Mouse (Mus musculus) A20 (cell line): ENCODE data around the gene Inpp4b.
"Not testable (repeated sequence)": the region's sequence is repeated elsewhere in the genome, so short reads cannot be mapped to it uniquely, and the experiment has no call there.

ENCODE experiments used
- DNase-seq: peaks from one replicate; pipeline ENCODE4 v3.0.0-alpha.2; 2011; ENCODE audit warnings: low read depth, low spot score

The Inpp4b gene

DNA sequence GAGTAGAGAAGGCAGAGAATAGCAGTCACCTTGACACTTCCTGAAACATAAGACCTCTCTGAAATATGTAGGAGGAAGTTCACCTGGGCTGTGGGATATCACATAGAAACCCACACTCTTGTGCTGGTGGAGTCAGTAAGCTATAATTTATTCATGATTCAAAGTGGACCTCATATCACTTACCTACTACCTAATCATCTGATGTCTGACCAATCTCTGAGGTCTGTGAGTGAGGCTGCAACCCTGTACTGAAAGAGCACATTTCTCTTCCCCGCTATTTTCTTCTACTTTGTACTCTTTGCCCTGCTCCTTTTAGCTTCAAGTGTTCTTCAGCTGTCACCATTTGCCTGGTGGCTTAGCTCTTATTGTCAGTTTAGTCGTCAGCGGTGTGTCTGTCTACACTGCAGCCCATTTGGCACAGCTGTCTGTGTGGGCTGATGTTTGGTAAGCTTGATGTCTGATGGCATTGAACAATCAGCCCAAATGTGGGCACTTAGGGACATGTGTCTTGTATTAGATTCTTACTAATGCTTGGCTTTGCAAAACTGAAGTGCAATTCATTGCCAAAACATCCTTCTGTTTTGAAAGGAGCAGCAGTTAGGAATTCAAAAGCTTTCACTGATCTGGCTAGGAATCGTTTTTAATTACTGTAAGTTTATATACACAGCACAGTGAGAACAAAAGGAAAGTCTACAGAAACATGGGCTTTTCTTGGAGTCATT lies 434.3 kb downstream of the Inpp4b start:
- no peak for DNase-seq

GRCm38 (mm10) chr8:81777704-81778103 lies 435.3 kb downstream of the Inpp4b start:
- no peak for DNase-seq

DNA sequence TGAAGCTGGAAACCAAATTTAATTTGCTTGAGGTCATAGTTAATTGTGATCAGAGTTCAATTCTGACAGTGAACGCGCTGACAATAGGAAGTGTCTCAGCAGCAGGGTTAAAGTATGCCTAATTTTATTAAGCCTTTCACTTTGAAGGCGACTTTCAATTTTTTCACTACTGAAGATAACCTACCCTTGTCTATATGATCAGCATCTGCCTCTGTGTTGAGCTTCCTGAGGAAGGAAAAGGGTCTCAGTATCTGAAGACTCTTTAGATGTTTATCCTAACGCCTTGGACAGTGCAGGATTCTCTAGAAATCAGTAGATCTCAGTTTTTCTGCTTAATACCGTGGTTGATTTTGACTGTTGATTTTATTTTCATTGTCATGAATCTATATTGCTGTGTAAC lies 437.1 kb downstream of the Inpp4b start:
- DNase-seq, result no peak

DNA sequence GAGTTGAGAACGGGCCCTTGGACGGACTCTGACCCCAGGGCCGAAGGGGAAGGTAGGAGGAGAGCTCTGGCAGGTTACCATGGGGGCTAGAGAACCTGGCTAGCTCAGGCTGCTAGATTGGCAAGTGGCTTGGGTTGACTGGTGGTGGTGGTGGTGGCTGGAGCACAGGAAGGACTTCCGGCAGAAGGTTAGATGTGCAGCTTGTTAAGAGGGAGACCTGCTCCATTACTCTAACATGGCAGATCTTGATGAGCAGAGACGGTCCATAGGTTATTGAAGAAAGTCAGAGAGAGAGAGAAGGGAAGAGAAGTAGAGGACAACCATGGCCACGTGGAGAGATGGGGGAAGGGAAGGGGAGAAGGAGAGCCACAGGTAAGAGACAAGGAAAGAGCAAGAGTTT lies 437.8 kb downstream of the Inpp4b start:
- DNase-seq, result no peak

DNA sequence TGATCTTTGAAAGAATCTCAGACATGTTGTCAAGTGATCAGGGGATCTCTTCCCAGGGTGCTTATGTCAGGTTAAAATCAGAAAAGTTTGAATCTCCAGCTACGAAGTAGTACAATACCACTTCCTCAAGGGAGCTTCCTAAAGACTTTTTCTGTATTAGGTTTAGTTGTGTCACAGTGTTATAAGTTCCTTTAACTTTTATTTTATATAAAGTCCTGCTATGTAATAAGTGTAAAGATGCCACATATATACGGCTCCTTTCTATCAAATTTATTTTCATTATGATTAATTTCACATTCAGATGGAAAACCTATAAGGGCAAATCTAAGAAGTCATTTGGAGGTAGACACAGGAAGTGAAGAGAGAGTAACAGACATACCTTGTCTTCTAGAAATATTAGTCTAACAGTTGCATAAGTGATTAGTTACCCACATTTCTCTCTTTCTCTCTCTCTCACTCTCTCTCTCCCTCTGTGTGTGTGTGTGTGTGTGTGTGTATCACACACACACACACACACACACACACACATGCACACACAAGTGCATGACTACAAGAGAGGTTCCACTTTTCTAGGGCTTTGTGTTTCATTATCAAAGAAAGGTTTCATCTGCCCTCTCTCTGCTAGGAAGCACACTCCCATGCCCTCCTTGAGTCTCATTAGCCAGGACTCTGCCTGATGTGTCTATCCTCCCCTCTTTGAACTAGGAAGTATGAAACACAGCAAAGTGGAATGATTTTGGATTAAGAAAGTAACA lies 438.7 kb downstream of the Inpp4b start:
- no peak for DNase-seq

GRCm38 (mm10) chr8:81782781-81783180 lies 440.4 kb downstream of the Inpp4b start:
- DNase-seq, result no peak

DNA sequence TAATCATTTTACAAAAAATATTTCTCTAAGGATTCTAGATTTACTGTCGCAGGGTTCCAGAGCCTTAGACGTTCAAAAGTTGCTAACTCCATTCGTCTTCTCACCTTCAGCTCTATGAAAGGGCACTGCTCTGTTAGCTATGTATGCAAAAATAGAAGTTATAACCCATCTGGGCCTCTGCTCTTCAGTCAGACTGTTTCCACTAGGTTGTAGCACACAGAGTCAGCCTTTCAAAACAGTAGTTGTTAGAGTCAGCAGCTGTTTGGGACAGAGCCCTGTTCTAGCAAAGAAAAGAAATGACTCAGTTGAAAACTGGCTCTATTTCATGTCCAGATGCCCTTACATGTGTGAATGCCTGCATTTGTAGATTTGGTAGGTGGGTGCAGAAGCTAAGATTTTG lies 442.4 kb downstream of the Inpp4b start:
- no peak for DNase-seq

GRCm38 (mm10) chr8:81788498-81788897 lies 446.1 kb downstream of the Inpp4b start:
- no peak for DNase-seq

DNA sequence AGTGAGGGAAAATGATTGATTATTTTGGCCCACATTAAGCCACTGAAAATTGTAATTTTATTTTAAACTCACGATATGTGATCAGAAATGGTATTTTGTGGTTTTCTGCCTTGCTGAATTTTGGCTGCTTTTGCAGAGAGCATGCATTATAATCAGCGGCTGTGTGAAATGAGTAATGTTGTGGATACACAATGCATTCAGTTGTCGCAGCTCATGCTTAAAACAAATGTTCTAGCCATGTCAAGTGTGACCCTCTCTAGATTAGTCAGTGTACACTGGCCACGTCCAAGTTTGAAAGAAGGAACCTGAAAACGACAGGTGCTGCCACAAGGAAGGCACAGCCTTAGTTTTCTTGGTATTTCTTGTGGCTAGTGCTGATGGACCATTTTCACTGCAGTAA lies 450.3 kb downstream of the Inpp4b start:
- peak; percentile 20 for DNase-seq

DNA sequence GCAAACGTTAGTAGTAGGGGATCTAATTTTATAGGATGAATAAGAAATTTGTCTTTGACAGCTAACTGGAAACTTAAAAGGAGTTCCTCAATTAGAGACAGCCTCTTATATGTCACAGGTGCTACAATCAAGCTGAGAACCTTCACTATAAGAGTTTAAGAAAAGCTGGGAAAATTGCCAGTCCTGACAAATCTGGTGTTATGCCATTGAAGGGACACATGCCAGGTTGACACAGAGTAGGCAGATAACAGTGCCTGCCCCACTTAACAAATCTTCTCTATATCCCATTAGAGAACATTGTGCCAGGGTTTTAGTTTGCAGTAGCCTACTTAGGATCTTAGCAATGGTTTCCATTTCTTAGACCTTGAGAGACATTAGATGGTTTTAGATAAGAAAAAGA lies 456.1 kb downstream of the Inpp4b start:
- no peak for DNase-seq

- DNase-seq, result no peak
Observed at GRCm38 (mm10) chr8:81800792-81801191, 458.4 kb downstream of the Inpp4b start.

DNA sequence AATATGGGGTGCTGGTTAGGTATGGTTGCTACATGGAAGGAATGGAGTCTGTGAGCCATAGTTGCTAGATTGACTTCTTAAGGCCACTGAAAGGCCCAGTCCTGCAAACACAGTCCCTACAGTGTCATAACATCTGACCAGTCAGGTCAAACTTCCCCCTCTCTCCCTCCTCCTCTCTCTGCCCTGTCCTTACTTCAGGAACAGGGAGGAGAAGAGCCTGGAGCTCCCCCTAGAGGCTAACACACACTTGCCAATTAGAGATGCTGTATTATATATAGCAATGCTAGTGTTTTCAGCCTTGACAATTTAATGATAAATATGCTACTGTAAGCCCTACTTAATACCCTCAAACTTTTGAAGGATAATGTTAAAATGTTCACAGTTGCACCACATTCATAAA lies 464.4 kb downstream of the Inpp4b start:
- peak; percentile 72 for DNase-seq

GRCm38 (mm10) chr8:81807578-81807977 lies 465.2 kb downstream of the Inpp4b start:
- no peak for DNase-seq

DNA sequence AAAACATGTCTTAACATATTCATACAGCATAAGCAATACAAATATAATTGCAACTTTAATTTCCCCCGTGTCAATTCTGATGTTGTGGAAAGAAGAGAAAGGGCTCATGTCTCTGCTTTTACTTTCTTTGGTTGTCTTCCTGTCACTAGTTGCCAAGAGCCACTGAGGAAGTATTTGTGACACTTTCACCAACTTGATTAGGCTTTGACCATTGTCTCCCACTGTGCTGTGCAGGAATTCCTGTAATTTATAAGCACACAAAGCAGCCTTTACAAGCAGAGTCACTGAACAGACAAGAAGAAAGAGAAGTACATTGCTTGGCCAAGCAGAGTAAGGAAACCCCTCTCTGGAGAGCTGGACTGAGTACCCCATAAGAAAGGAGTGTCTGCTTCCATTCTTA lies 466.1 kb downstream of the Inpp4b start:
- no peak for DNase-seq

- not testable (repeated sequence) for DNase-seq
Observed at GRCm38 (mm10) chr8:81809414-81809813, 467.1 kb downstream of the Inpp4b start.

- DNase-seq, result no peak
Observed at GRCm38 (mm10) chr8:81812051-81812751, 469.8 kb downstream of the Inpp4b start.

- DNase-seq, result no peak
Observed at GRCm38 (mm10) chr8:81814742-81815141, 472.4 kb downstream of the Inpp4b start.

GRCm38 (mm10) chr8:81815551-81815950 lies 473.2 kb downstream of the Inpp4b start:
- DNase-seq, result no peak

DNA sequence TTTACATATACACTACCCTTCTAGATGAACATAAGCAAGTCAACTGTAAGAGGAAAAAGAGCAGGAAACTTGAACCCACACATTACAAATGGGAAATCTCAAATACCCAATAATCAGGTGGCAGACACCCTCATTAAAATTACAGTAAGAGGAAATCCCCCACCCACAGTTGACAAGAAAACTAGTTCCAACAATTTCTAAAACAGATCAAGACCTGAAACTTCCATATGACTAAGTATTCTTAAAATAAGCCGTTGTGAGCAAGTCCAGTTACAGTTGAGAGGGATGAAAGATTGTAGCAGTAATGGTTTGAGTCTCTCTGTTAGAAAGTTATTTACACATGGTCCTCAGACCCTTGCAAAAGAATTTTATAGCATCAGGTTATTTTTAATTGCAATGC lies 480.8 kb downstream of the Inpp4b start:
- no peak for DNase-seq

DNA sequence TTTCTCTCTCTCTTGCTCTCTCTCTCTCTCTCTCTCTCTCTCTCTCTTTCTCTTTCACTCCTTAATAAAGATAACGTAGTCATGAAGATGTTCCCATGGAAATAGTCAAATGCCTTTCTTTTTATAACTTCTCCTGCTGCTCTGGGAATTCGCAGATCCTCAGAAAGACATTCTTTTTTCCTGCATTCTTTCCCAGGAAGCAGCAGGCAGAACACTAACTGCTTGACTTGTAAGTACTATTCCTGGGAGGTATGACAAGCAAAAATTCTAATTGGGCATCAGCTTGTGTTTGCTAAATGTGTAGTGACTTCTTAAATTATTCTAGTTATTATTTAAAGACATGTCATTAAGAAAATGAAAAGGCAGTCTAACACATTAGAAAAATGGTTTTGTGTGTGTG lies 482.6 kb downstream of the Inpp4b start:
- no peak for DNase-seq

GRCm38 (mm10) chr8:81826406-81826805 lies 484.1 kb downstream of the Inpp4b start:
- DNase-seq, result no peak

GRCm38 (mm10) chr8:81827306-81827913 lies 485.1 kb downstream of the Inpp4b start:
- no peak for DNase-seq
